Mouse (Mus musculus): ENCODE measurements at regions not wholly inside any gene's neighbourhood (a gene's known extent, or its start where the extent isn't known, plus 50 kb on each side); places are given as distances from the start of the nearest gene placed in this dataset.

DNA sequence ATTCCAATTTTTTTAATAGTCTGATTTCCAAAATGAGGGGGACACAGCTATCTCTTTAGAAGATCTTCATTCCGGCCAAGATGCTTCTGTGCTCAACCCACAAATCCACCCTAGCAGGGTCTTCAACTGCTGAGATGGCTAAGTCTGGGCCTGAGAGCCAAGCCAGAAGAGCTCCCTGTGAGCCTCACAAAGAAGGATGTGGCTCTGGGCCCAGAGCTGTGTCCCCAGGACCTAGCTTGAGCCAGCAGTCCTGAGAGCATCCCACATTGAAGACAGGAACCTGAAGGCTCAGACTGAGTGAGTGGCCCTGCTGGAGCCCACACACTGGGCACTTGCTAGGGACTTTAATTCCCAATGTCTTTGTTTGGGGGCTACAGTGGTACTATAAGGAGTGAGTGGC, 57.7 kb downstream of the Rplp1 start:
- TF ChIP-seq POLR2A (IDR thresholded peaks at IDR 0.05; ENCODE audit: insufficient read depth, low read length) (no peak), CTCF (IDR thresholded peaks at IDR 0.05; ENCODE audit: low read depth, low read length) (no peak), EP300 (IDR thresholded peaks at IDR 0.05; ENCODE audit: insufficient read depth, low read depth, low read length) (no peak)
